Mouse (Mus musculus) c-Kit-negative CD71-positive TER-119-positive erythroid progenitor cells, embryonic 14.5 days (primary cell): ENCODE measurements around the gene Dusp12.

ENCODE experiments used
- DNase-seq: peaks from one replicate; pipeline ENCODE4 v3.0.0-alpha.2; 2013; ENCODE audit warnings: low read depth, low spot score

The Dusp12 gene

DNA sequence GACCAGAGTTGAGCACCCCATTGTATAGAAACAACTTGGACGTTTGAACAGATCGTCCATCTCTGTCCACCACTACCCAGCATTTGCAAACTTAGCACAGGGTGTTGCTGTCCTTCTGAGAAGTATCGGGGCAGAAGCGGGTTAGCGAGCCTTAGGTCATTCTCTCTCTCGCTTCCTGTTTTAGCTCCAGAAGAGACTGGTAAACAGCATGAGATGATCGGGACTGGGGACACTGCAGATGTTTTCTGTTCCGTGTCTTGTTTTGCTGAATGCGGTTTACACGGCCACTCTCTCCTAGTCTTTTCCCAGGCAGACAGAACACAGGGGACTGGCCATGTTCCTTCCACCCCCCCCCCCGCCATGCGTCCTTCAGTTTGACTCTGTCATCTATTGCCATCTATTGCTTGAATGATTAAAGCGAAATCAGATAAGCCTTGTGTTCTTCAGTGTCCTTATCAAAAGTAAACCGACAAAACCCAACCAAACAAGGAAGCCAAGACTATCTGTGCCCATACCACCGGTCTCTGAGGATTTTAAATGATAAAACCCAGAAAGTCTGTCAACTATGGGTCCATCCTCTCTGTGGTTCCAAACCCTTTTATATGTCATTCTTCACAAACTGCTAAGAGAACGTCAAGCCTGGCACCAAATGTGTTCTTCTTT is 13.2 kb upstream of the Dusp12 start:
- no peak for DNase-seq

- no peak for DNase-seq
These were observed 11.4 kb upstream of the Dusp12 start for GRCm38 (mm10) chr1:170896651-170897281.

DNA sequence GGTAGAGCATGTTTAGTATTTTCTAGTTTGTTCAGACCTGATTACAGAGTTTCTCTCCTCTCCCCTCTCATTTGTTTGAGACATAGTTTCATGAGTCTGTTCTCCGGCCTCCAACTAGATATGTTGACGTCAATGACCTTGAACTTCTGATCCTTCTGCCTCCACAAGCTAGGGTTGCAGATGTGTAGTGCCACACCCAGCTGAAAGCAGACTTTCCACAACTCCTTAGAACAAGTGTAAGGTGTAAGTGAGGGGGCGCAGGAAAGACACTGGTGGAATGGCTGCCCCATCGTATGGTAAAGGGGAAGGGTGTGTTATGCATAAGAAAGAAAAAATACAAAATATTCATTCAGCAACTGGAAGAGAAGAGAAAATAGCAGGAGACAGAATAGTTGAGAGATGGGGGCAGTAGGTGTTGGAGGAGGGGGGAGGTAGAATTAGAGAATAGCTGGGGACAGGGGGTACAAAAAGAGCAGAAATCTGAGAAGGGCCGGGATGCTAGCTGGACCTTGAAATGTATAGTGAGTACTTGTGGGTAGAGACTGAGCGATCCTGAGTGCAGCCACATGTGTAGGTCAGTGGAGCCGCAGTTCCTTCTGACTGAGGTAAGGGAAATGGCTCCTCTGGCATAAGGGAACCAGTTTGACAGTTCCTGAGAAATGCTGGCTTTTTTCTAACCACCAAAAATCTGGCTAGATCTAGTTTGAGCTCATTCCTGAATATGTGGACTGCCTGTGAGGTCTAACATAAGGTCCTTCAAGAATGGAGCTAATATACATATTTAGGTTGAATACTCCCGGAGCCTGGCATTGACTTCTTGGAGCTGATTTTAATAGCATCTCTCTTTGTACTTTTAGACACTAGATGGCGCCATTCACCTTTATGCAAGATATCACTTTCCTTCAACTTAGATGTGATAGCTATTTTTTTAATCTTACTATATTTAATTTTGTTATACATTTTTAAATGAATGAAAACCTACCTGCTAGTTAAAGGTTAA is 9.6 kb upstream of the Dusp12 start:
- peak; percentile 30 for DNase-seq

DNA sequence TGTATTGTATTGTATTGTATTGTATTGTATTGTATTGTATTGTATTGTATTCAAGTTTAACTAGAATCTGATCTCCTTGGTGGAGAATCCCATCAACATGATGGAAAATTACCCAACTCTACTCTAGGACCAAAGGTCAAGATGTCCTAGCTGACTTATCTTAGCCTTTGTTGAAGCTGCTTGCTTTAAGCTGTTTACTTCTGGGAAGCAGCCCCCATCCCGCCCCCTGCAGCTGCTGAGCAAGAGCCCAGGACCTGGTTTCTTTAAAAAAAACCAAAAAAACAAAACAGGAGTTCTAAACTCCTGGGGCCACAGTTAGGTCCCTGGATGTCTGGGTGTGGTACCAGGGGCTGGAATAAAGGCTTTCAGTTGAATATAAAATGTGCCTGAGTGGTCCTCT is 6.9 kb upstream of the Dusp12 start:
- DNase-seq, result no peak

GRCm38 (mm10) chr1:170891646-170892045 is 6.3 kb upstream of the Dusp12 start:
- no peak for DNase-seq

DNA sequence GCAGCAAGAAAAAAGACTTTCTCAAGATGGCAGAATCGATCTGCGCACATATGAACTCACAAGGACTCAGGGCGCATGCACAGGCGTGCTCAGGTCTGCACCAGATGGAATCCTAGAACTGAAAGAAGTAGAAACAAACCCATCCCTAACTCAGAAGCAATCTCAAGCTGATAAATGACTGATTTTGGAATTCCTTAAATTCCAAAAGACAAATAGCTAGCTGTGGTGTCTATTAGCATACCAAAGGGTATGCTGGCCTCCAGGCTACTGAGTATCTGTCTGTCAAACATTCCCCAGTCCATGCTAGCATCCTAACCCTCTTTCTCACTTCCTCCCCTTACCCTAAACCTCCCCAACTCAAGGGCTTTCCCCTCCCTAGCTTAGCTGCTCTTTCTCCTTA is 4.0 kb upstream of the Dusp12 start:
- no peak for DNase-seq

DNA sequence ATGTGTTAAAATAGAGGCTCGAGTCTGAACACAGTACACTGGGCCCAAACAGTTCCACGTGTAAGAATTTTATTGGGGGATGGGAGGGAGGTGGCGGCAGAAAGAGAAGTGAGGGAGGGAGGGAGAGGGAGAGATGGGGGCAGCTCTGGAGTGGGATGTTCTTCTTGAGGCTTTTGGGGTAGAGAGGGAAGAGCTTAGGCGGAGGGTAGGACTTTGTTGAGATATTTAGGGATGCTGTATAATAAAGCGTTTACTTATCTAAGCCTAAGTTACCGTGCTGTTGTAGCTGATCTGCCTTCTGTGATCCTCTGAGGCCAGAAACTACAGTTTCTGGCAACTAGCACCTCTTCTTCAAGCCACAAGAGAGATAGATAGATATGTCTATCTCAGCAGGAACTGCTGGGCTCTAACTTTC is 711 bp upstream of the Dusp12 start:
- no peak for DNase-seq

DNA sequence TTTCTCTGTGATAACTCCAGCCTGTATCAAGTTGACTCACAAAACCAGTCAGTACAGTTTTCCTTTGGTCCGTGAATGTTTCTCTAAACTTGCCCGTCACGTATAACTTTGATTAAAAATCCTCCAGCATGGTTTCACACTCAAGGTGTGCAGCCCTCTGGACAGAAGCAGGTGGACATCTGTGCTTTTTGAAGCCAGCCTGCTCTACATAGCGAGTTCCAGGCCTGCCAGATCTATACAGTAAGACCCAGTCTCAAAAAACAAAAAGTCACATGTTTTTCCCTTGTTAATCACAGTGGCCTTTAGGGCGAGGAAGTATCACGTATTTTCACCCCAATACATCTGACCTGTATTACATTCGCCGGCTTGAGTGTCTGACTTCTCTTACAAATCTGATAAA is 950 bp downstream of the Dusp12 start:
- DNase-seq, result no peak

GRCm38 (mm10) chr1:170882915-170883485 is 2.3 kb downstream of the Dusp12 start:
- DNase-seq, result no peak

DNA sequence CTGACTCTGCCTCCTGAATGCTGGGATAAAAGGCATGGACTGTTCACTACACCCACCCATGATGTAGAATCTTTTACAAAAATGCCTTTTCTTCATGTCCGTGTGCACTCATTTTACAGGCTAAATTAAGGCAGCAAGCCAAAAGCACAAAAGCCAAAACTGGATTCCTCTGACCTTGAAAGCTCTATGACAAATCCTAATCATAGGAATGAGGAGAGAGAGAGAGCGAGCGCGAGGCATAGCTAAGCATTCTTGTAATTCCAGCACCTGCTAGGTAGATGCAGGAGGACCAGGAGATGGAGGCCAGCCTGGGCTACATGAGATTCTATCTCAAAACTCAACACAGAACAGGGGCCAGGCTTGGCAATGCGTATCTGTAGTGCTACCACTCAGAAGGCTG is 8.4 kb downstream of the Dusp12 start:
- DNase-seq, result no peak

DNA sequence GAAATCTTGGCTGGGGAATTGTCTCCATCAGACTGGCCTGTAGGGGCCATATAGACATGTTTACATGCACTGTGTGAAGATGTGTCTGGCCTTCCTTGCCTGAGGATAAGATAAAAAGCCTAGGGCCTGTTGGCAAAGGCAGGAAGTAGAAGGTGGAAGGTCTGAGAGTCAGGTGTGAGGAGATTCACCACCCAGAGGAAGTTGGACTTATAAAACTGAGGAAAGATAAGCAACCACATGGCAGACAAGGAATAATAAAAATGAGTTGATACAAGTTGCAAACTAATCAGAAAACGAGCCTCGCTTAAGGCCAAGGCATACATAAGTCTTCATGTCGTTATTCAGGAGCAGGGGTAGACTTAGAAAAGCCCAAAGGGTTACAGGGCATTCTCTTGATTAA is 9.7 kb downstream of the Dusp12 start:
- DNase-seq, result no peak

DNA sequence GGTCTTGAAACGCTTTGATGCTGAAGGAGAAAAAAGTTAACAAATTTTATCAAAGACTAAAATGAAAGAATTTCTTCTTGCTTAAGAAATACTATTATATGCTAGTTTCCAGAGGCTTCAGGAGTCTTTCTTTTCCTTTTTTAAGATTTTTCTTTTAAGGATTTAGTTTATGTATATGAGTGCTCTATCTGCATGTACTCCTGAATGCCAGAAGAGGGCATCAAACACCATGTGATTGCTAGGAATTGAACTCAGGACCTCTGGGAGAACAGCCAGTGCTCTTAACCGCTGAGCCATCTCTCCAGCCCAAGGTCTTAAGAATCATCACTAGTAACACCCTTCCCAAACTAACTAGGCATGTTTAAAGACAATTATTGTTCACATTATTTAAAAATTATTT is 13.4 kb downstream of the Dusp12 start:
- DNase-seq, result no peak

- no peak for DNase-seq
These were observed 13.9 kb downstream of the Dusp12 start for GRCm38 (mm10) chr1:170871402-170871801.

GRCm38 (mm10) chr1:170868905-170869283 is 16.4 kb downstream of the Dusp12 start:
- no peak for DNase-seq

- peak; percentile 68 for DNase-seq
These were observed 17.0 kb downstream of the Dusp12 start for GRCm38 (mm10) chr1:170868107-170868904.

- peak; percentile 88 for DNase-seq
These were observed 17.6 kb downstream of the Dusp12 start, which contains the start of gene Atf6 for GRCm38 (mm10) chr1:170867691-170868105. Atf6 (minus strand) TSS chr1:170867771.

- peak; percentile 38 for DNase-seq
These were observed 18.2 kb downstream of the Dusp12 start for GRCm38 (mm10) chr1:170866992-170867690.

GRCm38 (mm10) chr1:170865406-170865805 is 19.9 kb downstream of the Dusp12 start:
- no peak for DNase-seq

DNA sequence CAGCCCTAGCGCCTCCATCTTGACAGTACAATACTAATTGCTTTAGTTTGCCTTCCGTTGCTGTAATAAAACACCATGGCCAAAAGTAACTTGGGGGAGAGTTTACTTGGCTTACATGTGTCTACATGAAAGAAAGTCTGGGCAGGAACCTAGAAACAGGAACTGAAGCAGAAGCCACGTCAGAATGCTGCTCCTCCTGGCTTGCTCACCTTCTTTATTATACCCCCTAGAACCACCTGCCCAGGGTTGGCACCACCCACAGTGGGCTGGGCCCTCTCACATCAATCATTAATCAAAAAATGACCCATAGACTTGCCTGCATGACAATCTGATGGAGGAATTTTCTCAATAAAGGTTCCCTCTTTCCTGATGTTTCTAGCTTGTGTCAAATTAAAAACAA is 20.6 kb downstream of the Dusp12 start:
- DNase-seq, result no peak

DNA sequence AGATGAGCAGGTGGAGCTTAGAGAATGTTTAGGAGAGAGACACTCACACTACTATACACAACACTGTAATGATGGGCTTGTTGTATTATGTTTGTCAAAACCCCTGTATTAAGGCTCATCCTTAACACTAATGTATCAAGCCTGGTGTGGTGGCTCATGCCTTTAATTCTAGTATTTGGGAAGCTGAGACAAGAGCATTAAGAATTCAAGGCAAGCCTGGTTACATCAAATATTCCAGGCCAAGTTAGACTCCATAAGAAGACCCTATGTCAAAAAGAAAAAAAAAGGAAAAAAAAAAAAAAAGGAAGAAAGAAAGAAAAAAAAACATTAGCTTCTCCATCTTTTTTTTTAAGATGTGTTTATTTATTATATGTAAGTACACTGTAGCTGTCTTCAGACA is 21.1 kb downstream of the Dusp12 start:
- DNase-seq, result no peak
